Mouse (Mus musculus): ENCODE measurements around the gene Adssl1. TPM values are rescaled to one million over a fixed set of nuclear protein-coding genes. Genes with fewer than 3 reads are reported as not detected.
A peak's percentile ranks its signal among the peaks of the same experiment; 100 is the strongest.

Gene Adssl1
- polyA plus RNA-seq, 1 experiment from 2014 or later = 3.8 TPM

GRCm38 (mm10) chr12:112671891-112672290 is 52.0 kb downstream of the Adssl1 start:
- Histone ChIP-seq H3K9ac (peak overlapping the region; percentile 32; the same call in 1 of the 2 replicates), H3K9me3 (ENCODE audit: low read depth, low read length) (no peaks in the 10 kb centered on the region), H3K4me3 (ENCODE audit: low read depth, low read length) (peak overlapping the region; percentile 96), H3K27ac (ENCODE audit: low read depth) (no peak overlapping the region; the same call in 1 of the 2 replicates), H3K4me1 (ENCODE audit: insufficient read depth) (peaks cover 38% of the 10 kb centered on the region), H3K4me2 (peak overlapping the region; percentile 96), H3K27me3 (ENCODE audit: insufficient read depth, low read length) (no peaks in the 10 kb centered on the region), H3K36me3 (ENCODE audit: insufficient read depth) (peaks cover 50% of the 10 kb centered on the region)
- WGBS = 65% methylated on average over 7 of the region's 7 CpGs
- ATAC-seq (ENCODE audit: insufficient read depth) = no peak
- TF ChIP-seq CTCF (IDR thresholded peaks at IDR 0.05; ENCODE audit: low read depth) = peak; percentile 48
- no peak for DNase-seq

- ATAC-seq (ENCODE audit: insufficient read depth) (peak; percentile 23; the same call in 1 of the 2 replicates), DNase-seq (peak; percentile 69)
- Histone ChIP-seq H3K27ac (ENCODE audit: low read depth) (peak overlapping the region; percentile 97), H3K4me2 (peak overlapping the region; percentile 96), H3K27me3 (ENCODE audit: insufficient read depth, low read length) (no peaks in the 10 kb centered on the region), H3K9me3 (ENCODE audit: low read depth, low read length) (no peaks in the 10 kb centered on the region), H3K36me3 (ENCODE audit: insufficient read depth) (peaks cover 40% of the 10 kb centered on the region), H3K4me3 (ENCODE audit: low read depth, low read length) (peak overlapping the region; percentile 96), H3K4me1 (ENCODE audit: insufficient read depth) (peaks cover 45% of the 10 kb centered on the region), H3K9ac (peak overlapping the region; percentile 98)
- peak; percentile 26 for TF ChIP-seq CTCF (IDR thresholded peaks at IDR 0.05; ENCODE audit: low read depth)
- WGBS = 2% methylated on average over 21 of the region's 21 CpGs
These were observed 53.1 kb downstream of the Adssl1 start for GRCm38 (mm10) chr12:112672744-112673575.

- Histone ChIP-seq H3K9ac (peak overlapping the region; percentile 98), H3K27me3 (ENCODE audit: insufficient read depth, low read length) (no peaks in the 10 kb centered on the region), H3K4me1 (ENCODE audit: insufficient read depth) (peaks cover 45% of the 10 kb centered on the region), H3K9me3 (ENCODE audit: low read depth, low read length) (no peaks in the 10 kb centered on the region), H3K4me3 (ENCODE audit: low read depth, low read length) (peak overlapping the region; percentile 96), H3K4me2 (peak overlapping the region; percentile 96), H3K27ac (ENCODE audit: low read depth) (peak overlapping the region; percentile 97), H3K36me3 (ENCODE audit: insufficient read depth) (peaks cover 33% of the 10 kb centered on the region)
- no peak for TF ChIP-seq CTCF (IDR thresholded peaks at IDR 0.05; ENCODE audit: low read depth)
- DNase-seq (peak; percentile 60), ATAC-seq (ENCODE audit: insufficient read depth) (peak; percentile 16)
- WGBS = 0% methylated on average over 54 of the region's 68 CpGs
These were observed 53.8 kb downstream of the Adssl1 start for GRCm38 (mm10) chr12:112673576-112674091.

GRCm38 (mm10) chr12:112674132-112675011 is 54.5 kb downstream of the Adssl1 start, which contains the start of gene Akt1:
Gene Akt1 (minus strand): TSS chr12:112674884.
- Histone ChIP-seq H3K36me3 (ENCODE audit: insufficient read depth) (peaks cover 26% of the 10 kb centered on the region), H3K9me3 (ENCODE audit: low read depth, low read length) (no peaks in the 10 kb centered on the region), H3K4me3 (ENCODE audit: low read depth, low read length) (peak within 1 kb of the TSS; percentile 96), H3K27me3 (ENCODE audit: insufficient read depth, low read length) (peaks cover 5% of the 10 kb centered on the region), H3K9ac (peak within 1 kb of the TSS; percentile 98), H3K27ac (ENCODE audit: low read depth) (peak within 1 kb of the TSS; percentile 97), H3K4me2 (peak within 1 kb of the TSS; percentile 96), H3K4me1 (ENCODE audit: insufficient read depth) (peaks cover 45% of the 10 kb centered on the region)
- WGBS = under 1% methylated on average over 46 of the region's 70 CpGs
- DNase-seq (peak; percentile 70), ATAC-seq (ENCODE audit: insufficient read depth) (peak; percentile 19)
- TF ChIP-seq CTCF (IDR thresholded peaks at IDR 0.05; ENCODE audit: low read depth) = no peak

- peak; percentile 86 for TF ChIP-seq CTCF (IDR thresholded peaks at IDR 0.05; ENCODE audit: low read depth)
- peak overlapping the region; percentile 98; the same call in 1 of the 2 replicates for H3K9ac ChIP-seq
- peak overlapping the region; percentile 96 for H3K4me3 ChIP-seq (ENCODE audit: low read depth, low read length)
- ATAC-seq (ENCODE audit: insufficient read depth) (peak; percentile 25), DNase-seq (peak; percentile 95)
- H3K27ac ChIP-seq (ENCODE audit: low read depth) = peak overlapping the region; percentile 97
- peak overlapping the region; percentile 96 for H3K4me2 ChIP-seq
- 13% methylated on average over 18 of the region's 18 CpGs for WGBS
- peaks cover 15% of the 10 kb centered on the region for H3K36me3 ChIP-seq (ENCODE audit: insufficient read depth)
- H3K4me1 ChIP-seq (ENCODE audit: insufficient read depth) = peaks cover 48% of the 10 kb centered on the region
- H3K9me3 ChIP-seq (ENCODE audit: low read depth, low read length) = no peaks in the 10 kb centered on the region
- H3K27me3 ChIP-seq (ENCODE audit: insufficient read depth, low read length) = peaks cover 15% of the 10 kb centered on the region
These were observed 55.6 kb downstream of the Adssl1 start for GRCm38 (mm10) chr12:112675245-112676035.

GRCm38 (mm10) chr12:112677076-112677475 is 57.2 kb downstream of the Adssl1 start:
- no peak overlapping the region for H3K4me3 ChIP-seq (ENCODE audit: low read depth, low read length)
- WGBS = 39% methylated on average over 5 of the region's 5 CpGs
- H3K27ac ChIP-seq (ENCODE audit: low read depth) = 0 out of 2 replicates have a peak overlapping the region, but pooled peaks have one; percentile 42
- no peak for TF ChIP-seq CTCF (IDR thresholded peaks at IDR 0.05; ENCODE audit: low read depth)
- peaks cover 33% of the 10 kb centered on the region for H3K4me1 ChIP-seq (ENCODE audit: insufficient read depth)
- DNase-seq (peak; percentile 72), ATAC-seq (ENCODE audit: insufficient read depth) (no peak)
- H3K9ac ChIP-seq = no peak overlapping the region
- no peaks in the 10 kb centered on the region for H3K9me3 ChIP-seq (ENCODE audit: low read depth, low read length)
- peaks cover 17% of the 10 kb centered on the region for H3K27me3 ChIP-seq (ENCODE audit: insufficient read depth, low read length)
- H3K4me2 ChIP-seq = peak overlapping the region; percentile 7; the same call in 1 of the 2 replicates
- 0 out of 2 replicates have a peak, but pooled peaks cover 5% of the 10 kb centered on the region for H3K36me3 ChIP-seq (ENCODE audit: insufficient read depth)

All from lung, embryonic 14.5 days (tissue).